Mouse (Mus musculus) cerebellum, adult 9-10 months (tissue): ENCODE measurements around the gene Ccdc78.
A peak's percentile ranks its signal among the peaks of the same experiment; 100 is the strongest.

Experiments used
- DNase-seq: peaks from one replicate; pipeline ENCODE4 v3.0.0; 2022

Ccdc78 gene

GRCm38 (mm10) chr17:25835301-25835700 lies 48.9 kb downstream of the Ccdc78 start:
- peak; percentile 57 for DNase-seq

- peak; percentile 68 for DNase-seq
Measured at GRCm38 (mm10) chr17:25835816-25836215, 49.4 kb downstream of the Ccdc78 start.

- DNase-seq, result no peak
Measured at GRCm38 (mm10) chr17:25836397-25837075, 50.2 kb downstream of the Ccdc78 start.

GRCm38 (mm10) chr17:25837076-25837410 lies 50.7 kb downstream of the Ccdc78 start, which contains the start of gene Rhbdl1:
Gene Rhbdl1, minus strand, starts transcription at chr17:25837295.
- peak; percentile 89 for DNase-seq

GRCm38 (mm10) chr17:25837533-25837932 lies 51.2 kb downstream of the Ccdc78 start:
- peak; percentile 56 for DNase-seq

GRCm38 (mm10) chr17:25838904-25839303 lies 52.5 kb downstream of the Ccdc78 start:
- no peak for DNase-seq

- DNase-seq, result no peak
Measured at GRCm38 (mm10) chr17:25839455-25840235, 53.3 kb downstream of the Ccdc78 start.
